Mouse (Mus musculus) cerebellum, adult 9-10 months (tissue): ENCODE results near the gene Ndufs1.

Experiments
- DNase-seq: peaks from one replicate; pipeline ENCODE4 v3.0.0; 2022

Gene Ndufs1

DNA sequence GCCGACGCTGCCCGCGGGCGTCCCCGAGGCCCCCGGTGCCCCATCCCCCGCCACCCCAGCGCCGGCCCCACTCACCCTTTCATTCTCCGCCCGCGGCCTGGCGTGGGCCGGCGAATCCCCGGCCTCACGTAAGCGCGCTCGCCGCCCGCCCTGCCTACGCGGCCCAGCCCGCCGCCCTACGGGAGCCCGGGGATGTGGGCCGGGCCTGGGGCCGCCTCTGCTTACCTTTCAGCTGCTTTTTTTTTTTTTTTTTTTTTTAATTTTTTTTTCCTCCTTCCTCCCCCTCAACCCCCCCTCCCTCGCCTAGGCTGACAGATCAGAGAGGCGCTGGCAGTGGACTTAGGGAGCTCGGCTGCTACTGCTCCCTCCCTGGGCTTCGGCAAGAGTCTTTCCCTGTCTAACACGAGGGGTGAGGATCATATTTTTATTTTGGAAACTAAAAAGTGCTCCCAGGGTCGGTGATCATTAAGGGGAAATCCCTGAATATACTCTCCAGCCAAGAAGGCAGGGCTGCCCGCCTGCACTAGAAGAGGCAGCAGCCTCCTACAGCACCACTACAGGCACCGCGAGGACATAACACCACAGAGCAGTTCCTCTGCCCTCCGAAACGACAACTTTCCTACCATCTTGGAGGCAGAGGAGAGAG lies 62.4 kb downstream of the Ndufs1 start, which contains the start of gene Ino80d:
Gene Ino80d, minus strand, starts transcription at position 532 of the 646 bp plus-strand sequence.
- peak; percentile 90 for DNase-seq

- peak; percentile 61 for DNase-seq
Observed at GRCm38 (mm10) chr1:63113274-63114135, 63.1 kb downstream of the Ndufs1 start.

GRCm38 (mm10) chr1:63112865-63113261 lies 63.8 kb downstream of the Ndufs1 start:
- peak; percentile 60 for DNase-seq

DNA sequence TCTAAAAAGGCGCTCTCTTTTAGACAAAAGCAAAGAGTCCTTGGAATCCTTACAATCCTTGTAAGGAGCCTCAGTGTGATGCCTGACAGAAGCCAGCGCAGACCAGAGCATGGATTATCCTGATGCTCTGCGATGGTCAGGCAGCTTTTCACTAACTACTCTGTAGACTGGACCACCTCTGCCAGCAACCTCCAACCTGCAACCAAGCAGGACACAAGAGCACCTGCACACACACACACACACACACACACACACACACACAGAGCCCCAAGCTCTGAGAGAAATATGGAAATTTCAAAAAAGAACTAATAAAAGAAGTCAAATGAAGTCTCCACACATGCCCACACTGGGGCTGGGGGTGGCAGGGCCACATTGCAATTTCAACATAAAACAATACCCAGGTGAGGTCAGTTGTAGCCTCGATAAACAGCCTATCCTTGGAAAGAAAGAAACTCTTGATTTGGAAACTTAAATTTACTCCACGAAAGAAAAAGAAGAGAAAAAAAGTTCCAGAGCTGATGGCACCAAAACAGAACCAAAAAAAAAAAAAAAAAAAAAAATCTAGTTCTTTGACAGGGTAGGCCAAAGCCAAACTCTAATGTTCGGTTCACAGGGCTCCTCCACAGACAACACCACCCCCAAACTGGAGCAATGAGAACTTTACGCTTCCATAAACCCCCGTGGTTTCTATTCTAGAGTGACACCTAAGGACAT lies 64.3 kb downstream of the Ndufs1 start:
- DNase-seq = peak; percentile 36

DNA sequence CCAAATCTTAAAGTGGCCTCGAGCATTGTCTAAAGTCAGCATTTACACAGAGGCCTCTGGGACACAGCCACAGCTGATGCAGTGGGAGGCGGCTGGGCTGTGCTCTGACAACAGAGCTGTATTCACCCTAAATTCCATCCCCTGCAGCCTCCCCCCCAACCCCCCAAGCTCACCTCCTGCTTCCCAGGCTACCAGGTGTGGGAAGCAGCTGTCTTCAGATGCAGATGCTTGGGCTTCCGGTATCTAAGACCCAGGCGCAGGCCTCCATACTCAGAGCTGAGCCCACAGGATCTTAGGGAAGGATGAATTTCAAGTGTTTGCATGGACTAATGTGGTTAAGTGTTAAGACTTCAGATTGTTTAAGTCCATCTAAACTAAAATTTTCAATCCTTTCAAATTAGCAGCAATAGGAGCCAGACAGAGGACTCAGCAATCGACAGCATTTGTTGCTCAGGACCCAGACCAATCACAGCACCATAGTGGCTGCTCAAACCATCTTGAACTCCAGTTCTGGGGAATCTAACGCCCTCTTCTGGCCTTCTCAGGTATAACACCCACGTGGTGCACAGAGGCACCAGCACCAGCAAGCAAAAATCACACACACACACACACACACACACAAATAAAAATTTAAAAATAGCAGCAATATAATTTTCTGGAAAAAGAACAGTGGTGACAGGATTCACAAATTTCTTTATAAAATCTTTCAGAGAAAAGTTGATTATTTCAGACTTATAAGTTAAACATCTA lies 65.9 kb downstream of the Ndufs1 start:
- peak; percentile 41 for DNase-seq

DNA sequence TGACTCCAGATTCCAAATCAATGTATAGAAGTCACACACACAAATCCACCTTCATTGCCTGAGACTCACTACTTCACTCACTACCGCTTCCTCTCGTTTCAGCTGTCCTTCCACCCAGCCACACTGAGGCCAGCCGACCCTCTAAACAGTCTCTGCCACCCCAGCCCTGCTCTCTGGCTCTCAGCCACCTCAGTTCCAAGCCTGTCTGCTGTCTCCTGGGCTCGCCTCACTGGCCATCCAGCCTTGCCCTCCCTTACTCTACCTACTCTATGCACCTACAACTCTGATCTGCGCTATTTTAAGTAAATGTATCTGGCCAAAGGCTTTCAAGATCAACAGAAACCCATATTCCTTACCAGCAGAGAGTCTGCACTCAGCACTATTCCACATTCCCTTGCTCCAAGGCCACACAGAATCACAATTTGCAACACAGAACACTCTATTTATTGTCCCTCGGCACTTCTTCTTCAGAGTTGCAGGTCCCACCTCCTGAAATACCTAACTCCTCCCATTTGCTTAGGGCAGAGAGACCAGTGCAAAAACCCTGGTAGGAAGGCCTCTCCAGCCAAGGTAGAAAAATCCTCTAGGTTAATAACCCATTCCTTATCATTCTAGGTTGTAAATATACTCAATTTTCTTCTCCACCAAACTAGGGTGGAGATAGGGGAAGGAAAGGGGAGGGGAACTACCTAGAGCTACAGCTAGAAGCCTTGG lies 68.9 kb downstream of the Ndufs1 start:
- no peak for DNase-seq

GRCm38 (mm10) chr1:63102758-63103451 lies 73.7 kb downstream of the Ndufs1 start:
- no peak for DNase-seq

DNA sequence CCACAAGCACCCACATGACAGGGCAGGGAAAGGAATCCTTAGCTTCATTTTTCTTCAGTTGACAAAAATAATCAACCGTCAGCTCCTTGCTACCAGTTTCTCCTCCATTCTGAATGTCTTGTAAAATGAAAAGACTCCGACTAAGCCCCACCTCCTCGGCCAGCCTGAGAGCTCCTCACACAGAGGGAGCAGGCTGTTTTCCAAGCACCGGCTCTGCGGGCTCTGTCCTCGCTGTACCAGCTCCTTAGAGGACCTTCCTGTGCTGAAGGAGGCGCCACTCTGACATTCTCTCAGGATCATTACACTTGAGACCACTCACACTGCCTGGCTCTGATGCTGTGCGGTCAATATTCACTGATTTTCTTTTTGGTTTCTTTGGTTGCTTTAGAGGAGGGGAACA lies 76.4 kb downstream of the Ndufs1 start:
- no peak for DNase-seq

DNA sequence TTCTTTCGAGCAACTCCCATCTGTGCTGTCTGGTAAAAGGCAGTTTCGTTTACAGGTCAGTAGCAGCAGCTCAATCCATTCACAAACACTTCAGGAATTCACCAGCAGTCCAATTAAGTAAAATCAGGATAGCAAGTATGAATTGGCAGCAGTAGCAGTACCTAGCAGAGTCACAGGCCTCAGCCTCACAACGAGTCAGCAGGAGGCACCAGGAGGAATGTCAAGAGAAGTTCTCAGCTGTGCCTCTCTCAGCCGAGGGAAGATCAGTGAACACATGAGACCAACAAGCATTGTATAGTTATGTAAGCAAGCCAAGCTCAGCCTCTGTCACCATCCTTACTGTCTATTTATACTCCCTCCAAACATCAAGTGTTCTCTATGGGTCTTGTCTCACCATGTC lies 77.8 kb downstream of the Ndufs1 start:
- DNase-seq = no peak

GRCm38 (mm10) chr1:63096071-63096470 lies 80.6 kb downstream of the Ndufs1 start:
- no peak for DNase-seq
